Mouse (Mus musculus) cortical plate, adult 2 months (tissue): Measurements from ENCODE around the gene Pus3.

Experiments
- CTCF ChIP-seq: fragments of 200-500 bp; IDR thresholded peaks from 2 replicates; pipeline ENCODE4 v1.5.1; 2011; ENCODE audit warnings: mild to moderate bottlenecking, control low read depth, low read length; ENCODE audit not compliant: insufficient read depth; ENCODE audit errors: extremely low read depth
- POLR2A ChIP-seq: fragments of 200-500 bp; IDR thresholded peaks from 2 replicates; pipeline ENCODE4 v1.6.1; 2011; ENCODE audit warnings: mild to moderate bottlenecking, low read length, control low read depth; ENCODE audit not compliant: insufficient read depth; ENCODE audit errors: extremely low read depth

DNA sequence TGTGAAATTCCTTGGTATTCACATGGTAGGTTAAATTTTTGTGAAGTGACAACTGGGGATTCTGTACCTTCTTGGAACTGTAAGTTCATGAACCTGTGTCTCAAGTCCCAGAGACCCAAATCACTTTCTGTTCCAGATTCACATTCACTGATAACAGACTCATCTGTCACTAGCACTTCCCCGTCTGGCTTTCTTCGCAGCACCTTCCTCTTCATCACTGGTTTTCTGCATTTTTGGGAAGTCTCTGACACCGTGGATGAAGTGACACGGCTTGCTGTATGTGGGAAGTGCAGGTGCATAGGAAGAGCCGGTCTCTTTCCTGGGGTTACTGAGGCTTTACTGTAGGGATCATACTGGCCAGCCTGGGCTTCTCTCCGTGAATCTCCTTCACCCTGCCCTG, 3.2 kb downstream of the Pus3 start:
- no peak for TF ChIP-seq POLR2A
- no peak for TF ChIP-seq CTCF
